Mouse (Mus musculus) embryonic stem cell, embryonic (primary cell): ENCODE data around the gene Insig2.

ENCODE experiments used
- CTCF ChIA-PET, 4 experiments: fragments of 300-600 bp in 2 of 4; fragments of 350-600 bp in 2 of 4; sonication (Branson Sonifier 250); formaldehyde crosslinking; loops; one replicate each; lab custom pipeline; 2022; ENCODE audit warnings: inconsistent platforms in 2 of 4; lab: Charles Lee
- POLR2A ChIA-PET, 4 experiments: fragments of 300-600 bp in 2 of 4; fragments of 350-600 bp in 2 of 4; sonication (Branson Sonifier 250); formaldehyde crosslinking; loops; one replicate each; lab custom pipeline; 2022; ENCODE audit warnings: antibody characterized with exemption in 4 of 4, inconsistent platforms in 1 of 4; lab: Charles Lee

The Insig2 gene

DNA sequence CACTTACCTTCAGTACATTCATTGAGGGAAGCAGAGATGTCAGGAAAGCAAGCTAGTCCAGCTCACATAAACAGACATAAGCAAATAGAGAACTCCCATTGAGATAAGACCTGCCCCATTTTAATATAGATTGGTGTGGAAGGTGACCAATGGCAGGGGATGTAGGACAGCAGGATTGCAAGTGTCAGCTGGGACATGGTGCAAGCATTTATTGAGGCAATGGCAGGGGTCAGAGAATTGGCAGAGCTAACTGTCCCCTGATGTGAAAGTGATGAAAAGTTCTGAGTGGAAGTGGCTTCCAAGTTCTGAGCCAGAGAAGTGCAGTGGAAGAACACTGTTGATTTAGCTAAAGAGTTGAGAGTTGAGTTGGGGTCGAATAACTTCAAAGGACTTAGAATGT is at the start of gene Insig2:
Insig2 (minus strand) TSS at position 105 of the 400 bp plus-strand sequence.
- POLR2A ChIA-PET = no interaction called here

DNA sequence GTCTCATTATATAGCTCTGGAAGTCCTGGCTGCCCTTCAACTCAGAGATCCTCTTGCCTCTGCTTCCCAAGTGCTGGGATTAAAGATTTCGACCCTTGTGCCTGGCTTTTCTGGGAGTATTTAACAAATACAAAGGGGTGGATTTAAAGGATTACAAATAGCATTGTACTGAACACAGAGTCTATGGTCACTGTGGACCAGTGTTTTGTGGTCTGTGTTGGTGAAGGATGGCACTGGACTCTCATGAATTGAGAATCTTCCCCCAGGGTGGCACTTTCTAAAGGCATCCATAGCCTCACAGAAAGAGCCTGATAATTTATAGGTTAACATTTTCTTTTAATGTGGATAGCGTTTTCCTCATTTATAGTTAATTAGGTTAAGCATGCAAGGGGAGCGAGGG is 49.2 kb upstream of the Insig2 start:
- ChIA-PET CTCF (no interaction called here), POLR2A (no interaction called here)

More for the DNA sequence above, at the start of gene Insig2:
- CTCF ChIA-PET = no interaction called here

DNA sequence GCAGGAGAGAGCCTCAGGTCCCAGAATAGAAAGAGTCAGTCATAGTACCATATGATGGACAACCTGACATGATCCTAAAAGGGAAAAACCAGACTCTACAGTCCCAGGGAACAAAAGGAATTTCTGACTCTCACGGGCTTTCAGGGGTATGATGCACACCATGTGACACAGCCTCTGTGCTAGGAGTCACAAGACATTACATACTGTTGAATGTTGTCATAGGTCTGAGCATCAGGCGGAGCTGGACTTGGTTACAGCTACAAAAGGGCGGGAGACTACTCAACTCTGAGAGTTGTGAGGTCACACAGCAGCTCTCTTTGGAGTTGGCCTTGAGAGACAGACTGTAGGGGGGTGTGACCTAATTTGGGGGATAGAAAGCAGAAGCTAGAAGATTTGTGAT is 47.6 kb upstream of the Insig2 start:
- ChIA-PET POLR2A (interaction anchor here in 2 of 4 experiments (0.5 to 0.6 kb wide), 2 partner anchors 18 to 1511 kb away, joined by 3 to 9 read pairs; no protein-coding TSS in a partner anchor), CTCF (interaction anchor here in 1 of 4 experiments (0.6 to 0.9 kb wide), 2 partner anchors 9 to 12 kb away, joined by 4 to 10 read pairs; no protein-coding TSS in a partner anchor)

DNA sequence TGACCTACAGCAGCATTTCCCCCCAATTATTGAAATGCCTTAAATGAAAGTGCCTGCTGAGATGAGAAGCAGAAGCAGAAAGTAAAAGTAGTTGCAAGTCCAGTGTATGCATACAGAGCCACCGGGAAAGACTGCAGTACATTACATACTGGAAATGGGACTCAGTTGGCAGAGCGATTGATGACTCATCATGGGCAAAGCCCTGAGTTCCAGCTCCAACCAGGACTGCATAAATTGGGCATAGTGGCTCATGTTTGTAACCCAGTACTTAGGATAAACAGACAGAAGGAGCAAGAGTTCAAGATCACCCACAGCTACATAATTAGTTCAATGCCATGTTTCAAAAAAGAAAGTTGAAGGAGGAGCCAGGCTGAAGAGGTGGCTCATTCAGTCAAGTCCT is 45.5 kb upstream of the Insig2 start:
- ChIA-PET POLR2A (interaction anchor here in 2 of 4 experiments (0.5 to 1.2 kb wide), 2 partner anchors 50 to 86 kb away, joined by 3 read pairs; no protein-coding TSS in a partner anchor), CTCF (interaction anchor here in 1 of 4 experiments (0.6 kb wide), 1 partner anchor 647 kb away, joined by 3 read pairs; no protein-coding TSS in a partner anchor)

DNA sequence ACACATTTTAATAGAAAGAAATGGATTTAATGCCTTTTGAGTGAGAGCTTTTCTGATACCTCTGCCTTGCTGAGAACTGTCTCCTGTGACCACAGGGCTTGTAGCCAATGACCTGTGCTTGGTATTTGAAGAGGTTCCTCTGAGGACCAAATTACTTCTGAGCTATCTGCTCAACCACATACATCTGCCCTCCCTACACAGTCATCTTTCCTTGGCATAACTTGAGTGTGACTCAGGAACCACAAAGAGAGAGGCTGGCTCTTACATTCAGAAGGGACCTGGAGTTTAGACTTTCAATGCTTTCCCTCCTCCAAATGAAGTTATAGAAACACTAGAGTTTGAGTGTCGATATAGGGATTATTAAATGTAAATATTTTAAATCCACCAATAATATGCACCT is 45.0 kb upstream of the Insig2 start:
- ChIA-PET CTCF (no interaction called here), POLR2A (interaction anchor here in 2 of 4 experiments (0.5 to 1.2 kb wide), 2 partner anchors 49 to 85 kb away, joined by 3 read pairs; no protein-coding TSS in a partner anchor)

DNA sequence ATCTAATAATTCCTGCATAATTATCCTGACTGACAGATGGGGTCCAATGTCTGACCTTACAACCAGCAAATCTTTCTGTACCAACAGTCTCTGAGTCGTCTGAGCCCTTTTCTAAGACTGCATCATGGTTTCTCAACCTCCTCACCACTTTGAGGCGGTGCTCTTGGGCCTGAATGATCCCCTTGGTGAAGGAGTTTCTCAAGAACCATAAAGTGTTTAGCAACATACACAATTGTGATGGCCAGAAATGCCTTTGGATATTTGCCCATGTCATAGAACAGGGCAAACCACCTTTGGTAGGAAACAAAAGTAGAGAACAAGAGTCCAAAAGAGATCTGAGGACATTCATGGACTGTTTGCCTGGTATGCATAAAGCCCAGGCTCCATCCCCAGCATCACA is 41.2 kb upstream of the Insig2 start:
- ChIA-PET CTCF (interaction anchor here in 1 of 4 experiments (1.4 kb wide), 1 partner anchor 124 kb away, joined by 3 read pairs; no protein-coding TSS in a partner anchor), POLR2A (no interaction called here)

DNA sequence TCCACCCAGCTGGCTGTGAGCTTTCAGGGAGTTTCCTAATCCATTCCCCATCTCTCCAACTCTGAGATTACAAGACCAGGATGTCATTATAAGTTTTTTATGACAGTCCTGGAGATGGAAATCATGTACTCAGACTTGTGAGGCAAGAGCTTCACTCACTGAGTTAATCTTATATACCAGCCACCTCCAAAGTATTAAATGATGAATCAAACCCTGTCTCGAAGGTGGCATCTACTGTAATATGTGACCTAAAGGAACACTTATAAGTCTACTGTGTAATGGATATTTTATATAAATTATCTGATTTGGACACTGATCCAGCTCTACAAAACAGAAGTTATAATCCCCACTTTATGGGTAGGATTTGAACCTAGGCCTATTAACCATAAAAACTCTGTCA is 40.3 kb upstream of the Insig2 start:
- ChIA-PET POLR2A (no interaction called here), CTCF (interaction anchor here in 1 of 4 experiments (1.4 kb wide), 1 partner anchor 123 kb away, joined by 3 read pairs; no protein-coding TSS in a partner anchor)

DNA sequence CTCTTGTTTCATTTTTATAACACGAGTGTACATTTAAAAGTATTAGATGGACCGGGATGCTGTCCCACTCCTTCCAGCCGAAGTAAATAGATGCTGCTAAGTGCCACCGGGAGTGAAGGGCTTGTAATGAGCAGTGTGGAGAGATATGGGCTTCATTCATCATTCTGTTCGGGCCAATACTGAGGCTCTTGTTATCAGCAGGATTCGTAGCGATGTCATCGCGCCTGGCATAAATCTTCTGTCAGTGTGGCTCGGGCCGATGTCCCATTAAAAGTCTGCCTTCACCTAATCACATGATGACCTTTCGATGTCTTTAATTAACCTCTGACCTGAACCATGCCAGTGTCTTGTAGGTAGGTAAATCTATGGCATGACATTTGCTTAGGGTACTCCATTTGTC is 39.1 kb upstream of the Insig2 start:
- CTCF ChIA-PET = no interaction called here
- POLR2A ChIA-PET = no interaction called here

DNA sequence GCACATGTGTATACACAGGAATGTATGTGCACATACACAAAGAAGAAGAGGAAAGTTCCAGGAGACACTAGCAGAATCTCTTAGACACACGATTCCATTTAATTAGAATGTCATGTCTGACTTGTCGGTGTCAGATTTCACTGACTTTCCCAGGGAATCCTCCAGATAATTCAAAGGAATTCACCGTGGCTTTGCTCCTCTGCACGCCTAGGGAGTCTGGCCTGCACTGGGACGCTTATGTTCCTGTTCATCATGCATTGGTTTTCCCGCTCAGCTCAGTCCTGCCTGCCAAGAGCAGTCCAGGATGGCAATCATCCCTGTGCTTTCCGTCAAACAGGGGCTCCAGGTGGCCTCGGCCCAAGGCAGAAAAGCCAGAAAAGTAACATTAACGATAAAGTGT is 34.9 kb upstream of the Insig2 start:
- ChIA-PET POLR2A (no interaction called here), CTCF (interaction anchor here in 2 of 4 experiments (0.5 to 0.8 kb wide), 2 partner anchors 13 to 18 kb away, joined by 7 to 10 read pairs; no protein-coding TSS in a partner anchor)

DNA sequence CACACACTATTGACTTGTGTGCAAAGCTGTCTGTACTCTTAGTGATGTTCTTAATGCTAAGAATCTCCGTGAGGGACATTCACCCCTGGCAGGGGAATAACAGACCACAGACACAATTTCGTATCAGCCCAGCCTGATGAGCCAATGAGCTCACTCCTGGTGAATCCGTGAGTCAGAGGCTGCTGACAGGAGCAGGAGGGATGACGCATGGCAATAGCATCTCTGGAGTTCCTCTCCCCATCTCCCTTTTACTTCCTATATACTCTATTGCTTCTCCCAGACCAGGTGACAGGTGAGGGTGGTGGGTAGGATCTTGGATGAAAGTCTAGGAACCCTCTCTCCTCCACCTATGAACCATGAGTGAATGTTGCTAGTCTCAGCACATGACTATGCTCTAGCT is 28.2 kb upstream of the Insig2 start:
- ChIA-PET POLR2A (interaction anchor here in 1 of 4 experiments (0.7 kb wide), 1 partner anchor 64 kb away, joined by 3 read pairs; no protein-coding TSS in a partner anchor), CTCF (no interaction called here)

DNA sequence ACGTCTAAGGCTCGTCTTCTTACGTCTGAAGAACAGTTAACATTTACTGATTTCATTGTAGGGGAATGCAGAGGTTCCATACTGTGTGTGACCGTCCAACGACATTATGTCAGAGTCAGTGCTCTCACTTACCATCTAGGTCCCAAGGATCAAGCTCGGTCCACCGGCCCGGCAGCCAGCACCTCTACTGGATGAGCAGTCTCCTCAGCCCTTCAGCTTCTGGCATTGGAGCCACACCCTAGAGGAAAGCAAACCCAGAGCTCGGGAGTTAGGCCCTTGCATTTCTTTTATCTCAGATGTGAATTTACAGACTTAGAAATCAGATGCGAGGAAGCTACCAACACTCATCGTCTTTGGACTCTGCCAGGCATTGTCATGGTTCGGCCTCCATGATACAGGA is 27.3 kb upstream of the Insig2 start:
- ChIA-PET POLR2A (no interaction called here), CTCF (no interaction called here)

DNA sequence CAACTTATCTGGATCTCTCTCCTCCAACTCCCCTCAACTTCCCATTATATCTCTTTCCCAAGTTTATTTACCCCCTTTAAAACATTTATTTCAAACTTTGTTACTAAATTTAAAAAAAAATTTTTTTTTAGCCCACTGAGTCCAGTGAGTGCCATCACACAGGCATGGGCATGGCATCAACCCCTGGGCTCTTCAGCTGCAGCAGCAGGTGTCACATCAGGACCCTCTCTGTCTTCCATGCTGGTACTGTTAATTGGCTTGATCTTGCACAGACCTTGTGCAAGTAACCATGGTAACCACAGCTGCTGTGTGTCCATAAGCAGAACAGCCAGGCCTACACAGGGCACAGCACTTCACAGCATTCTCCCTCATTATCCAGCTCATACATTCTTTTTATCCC is 21.4 kb upstream of the Insig2 start:
- ChIA-PET POLR2A (no interaction called here), CTCF (no interaction called here)

DNA sequence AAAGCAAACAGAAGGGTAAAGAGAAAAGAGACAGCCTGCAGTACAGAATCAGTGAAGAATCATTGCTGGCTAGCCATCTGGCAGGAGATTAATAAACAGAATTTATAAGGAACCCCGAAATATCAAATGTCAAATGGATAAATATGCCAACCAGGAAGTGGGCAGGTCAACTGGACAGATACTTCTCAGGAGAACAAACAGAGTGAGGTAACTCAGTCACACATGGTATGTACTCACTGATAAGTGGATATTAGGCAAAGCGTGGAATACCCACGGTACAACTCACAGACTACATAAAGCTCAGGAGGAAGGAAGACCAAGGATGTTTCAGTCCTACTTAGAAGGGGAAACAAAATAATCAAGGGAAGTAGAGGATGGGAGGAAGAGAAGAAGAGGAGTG is 18.6 kb upstream of the Insig2 start:
- ChIA-PET CTCF (no interaction called here), POLR2A (interaction anchor here in 1 of 4 experiments (1.1 kb wide), 1 partner anchor 24 kb away, joined by 3 read pairs; no protein-coding TSS in a partner anchor)

DNA sequence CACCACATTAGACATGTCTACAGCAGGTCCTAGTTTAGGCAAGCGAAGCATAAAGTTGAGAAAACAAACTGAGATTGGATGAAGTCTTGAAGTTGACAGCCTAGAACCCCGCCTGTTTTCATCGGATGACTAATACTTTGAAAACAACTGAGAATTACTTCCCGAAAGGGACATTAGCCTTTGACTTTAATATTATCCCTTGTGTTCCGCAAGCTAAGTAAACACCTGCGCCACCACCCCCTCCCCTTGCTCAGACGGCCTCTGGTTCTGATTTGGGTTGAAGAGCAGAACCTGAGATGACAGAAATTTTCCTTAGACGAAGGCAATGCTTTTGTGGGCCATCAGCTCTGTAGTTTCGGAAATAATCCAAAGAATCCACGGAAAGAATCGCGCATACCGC is 18.2 kb upstream of the Insig2 start:
- CTCF ChIA-PET = no interaction called here

DNA sequence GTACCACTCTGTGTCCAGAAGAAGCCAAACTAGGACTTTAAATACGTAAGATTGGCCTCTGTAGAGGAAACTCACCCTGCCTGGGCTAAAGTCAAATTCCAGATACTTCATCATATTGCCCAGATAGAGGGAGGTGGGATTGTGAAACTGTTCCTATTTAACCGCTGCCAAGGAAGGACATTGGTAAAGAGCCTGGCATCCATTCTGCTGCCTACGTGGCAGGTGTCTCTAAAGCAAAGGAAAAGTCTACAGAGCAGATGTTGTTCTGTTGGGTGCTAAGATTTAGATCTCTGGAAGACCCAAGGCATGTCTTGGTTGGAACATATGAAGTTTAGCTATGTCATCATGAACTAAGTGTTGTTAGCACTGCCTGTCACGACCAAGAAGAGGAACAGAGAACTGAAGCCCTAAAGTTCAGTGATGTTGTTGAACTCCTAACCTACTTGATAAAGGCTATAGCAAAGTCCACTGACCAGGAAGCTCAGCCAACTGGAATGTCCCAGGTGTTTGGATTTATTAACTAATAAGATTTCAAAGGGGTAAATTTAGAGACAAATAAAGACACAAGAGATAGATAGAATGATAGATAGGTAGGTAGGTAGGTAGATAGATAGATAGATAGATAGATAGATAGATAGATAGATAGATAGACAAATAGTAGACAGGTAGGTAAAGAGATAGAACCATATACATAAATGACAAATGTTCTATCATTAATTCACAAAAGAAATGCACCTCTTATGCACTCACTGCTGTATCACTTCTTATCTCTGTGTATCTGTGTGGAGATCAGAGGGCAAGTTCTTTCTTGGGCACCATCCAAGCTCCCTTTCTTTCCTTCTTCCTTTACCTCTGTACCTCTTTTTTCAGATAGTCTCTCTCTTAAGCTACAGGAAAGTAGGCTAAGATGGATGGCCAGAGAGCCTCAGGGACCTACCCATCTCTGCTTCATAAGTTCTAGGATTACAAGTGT is 16.8 kb upstream of the Insig2 start:
- POLR2A ChIA-PET = no interaction called here
- CTCF ChIA-PET = no interaction called here

More for the DNA sequence above, 18.2 kb upstream of the Insig2 start:
- POLR2A ChIA-PET = no interaction called here

DNA sequence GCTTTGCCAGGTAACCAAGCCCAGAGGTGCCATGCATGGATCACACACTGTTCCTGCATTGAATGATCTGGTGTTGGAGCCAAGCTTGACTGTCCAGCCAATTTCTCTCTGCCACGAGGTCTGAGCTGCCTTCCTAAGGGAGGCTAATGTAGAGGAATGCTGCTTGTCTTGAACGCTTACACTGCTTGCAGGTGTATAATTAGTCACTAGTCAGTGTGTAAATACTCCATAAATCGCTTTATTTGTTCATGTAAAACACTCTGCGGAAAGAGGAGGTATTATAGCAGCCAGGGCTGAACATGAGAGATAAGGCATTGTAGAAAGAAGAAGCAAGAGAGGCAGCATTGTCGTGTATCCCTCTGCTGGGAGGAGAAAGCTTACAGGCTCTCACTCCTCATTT is 11.6 kb upstream of the Insig2 start:
- POLR2A ChIA-PET = interaction anchor here in 1 of 4 experiments (2.0 kb wide), 1 partner anchor 16 kb away, joined by 6 read pairs; no protein-coding TSS in a partner anchor
- CTCF ChIA-PET = no interaction called here

DNA sequence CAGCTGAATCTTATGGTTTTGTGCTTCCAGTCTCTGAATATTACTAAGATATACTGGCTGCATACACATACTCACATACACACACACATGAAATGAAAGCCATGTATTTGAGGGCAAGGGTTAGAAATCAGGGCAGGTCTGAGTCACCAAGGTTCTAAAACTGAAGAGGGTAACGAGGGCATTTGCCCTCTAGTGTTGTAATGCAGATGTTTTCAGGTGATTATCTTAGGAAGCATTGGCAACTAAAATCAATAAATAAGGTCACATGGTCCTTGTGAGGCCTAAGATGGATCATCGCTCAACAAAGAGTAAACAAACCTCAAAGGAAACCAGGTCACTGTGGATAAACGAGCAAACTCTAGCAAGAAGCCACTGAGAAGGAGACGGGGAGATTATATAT is 3.4 kb upstream of the Insig2 start:
- ChIA-PET POLR2A (interaction anchor here in 1 of 4 experiments (0.7 kb wide), 1 partner anchor 119 kb away, joined by 3 read pairs; no protein-coding TSS in a partner anchor), CTCF (no interaction called here)

DNA sequence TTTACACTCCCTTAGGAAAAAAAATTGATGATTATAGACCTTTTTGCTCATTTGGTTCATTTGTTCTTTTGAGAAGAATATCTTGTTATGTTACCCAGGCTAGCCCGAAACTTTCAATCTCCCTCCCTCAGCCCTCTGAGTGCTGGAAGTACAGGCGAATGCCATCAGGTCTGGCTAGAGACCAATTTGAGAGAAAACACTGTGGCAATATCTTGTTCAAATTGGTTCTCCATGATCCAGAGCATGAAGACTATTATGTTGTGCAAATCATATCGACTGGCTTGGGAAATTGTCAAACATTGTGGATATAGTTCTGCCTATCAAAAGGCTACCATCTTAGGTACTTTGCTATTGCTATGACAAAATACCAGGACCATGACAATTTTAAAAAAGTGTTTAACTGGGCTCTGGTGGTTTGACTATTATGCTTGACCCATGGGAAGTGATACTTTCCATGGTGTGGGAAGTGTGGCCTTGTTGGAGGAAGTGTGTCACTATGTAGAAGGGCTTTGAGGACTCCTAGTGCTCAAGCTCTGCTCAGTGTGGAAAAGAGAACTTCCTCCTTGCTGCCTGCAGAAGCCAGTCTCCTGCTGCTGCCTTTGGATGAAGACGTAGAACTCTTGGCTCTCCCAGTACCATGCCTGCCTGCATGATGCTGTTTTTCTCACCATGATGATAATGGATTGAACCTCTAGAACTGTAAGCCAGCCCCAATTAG is 1.8 kb upstream of the Insig2 start:
- ChIA-PET CTCF (no interaction called here), POLR2A (no interaction called here)

DNA sequence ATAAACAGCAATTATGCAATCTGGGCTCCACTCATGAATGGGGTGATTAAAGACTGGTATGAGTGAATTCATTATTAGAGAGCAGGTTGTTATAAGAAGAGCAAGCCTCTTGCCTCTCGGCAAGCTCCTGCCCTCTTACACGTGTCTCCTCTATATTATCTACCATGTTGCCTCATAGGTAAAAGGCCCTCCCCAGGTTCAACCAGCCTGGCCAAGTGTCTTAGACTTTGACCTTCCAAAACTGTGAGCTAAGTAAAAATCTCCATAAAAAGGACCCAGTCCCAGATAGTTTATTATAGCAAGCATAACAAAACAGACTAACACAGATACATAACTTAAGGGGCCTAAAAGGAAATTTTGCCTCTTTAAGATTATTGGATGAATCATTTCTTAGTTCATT is 1.8 kb downstream of the Insig2 start:
- POLR2A ChIA-PET = no interaction called here
- CTCF ChIA-PET = no interaction called here
